Mouse (Mus musculus): ENCODE measurements at regions not wholly inside any gene's neighbourhood (a gene's known extent, or its start where the extent isn't known, plus 50 kb on each side); places are given as distances from the start of the nearest gene placed in this dataset.

DNA sequence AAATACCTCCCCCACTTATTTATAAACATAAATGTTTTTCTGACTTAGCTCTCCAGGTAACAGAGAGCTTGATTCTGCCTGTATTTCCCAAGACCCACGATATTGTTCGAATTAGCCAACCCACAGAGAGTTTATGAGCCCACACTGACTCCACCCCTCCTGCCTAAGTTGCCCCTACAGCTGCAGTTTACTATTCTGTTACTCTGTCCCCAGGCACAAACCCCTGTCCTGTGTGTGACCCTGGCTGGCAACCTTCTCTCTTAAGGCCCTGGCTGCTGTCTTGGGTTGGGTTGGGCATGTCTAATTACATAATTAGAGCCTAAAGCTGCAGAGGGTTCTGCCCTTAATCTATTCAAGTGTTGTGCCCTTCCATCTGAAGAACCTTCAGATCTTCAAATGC is 116.4 kb upstream of the Adra1d start:
- no peak overlapping the region for H3K9ac ChIP-seq (ENCODE audit: low read length)
- no peak for ATAC-seq (ENCODE audit: low FRiP score, low TSS enrichment)
- H3K36me3 ChIP-seq (ENCODE audit: control insufficient read depth, insufficient read depth, low read length) = no peaks in the 10 kb centered on the region
- no peak overlapping the region for H3K4me3 ChIP-seq (ENCODE audit: low read depth, low read length)
- no peak overlapping the region for H3K4me2 ChIP-seq (replicated peaks; ENCODE audit: low read depth)
- no peak for DNase-seq (ENCODE audit: low spot score)
- WGBS = 88% methylated on average over 2 of the region's 2 CpGs
- no peaks in the 10 kb centered on the region for H3K9me3 ChIP-seq (ENCODE audit: control insufficient read depth, low read length)
- no peak for TF ChIP-seq CTCF (IDR thresholded peaks at IDR 0.05; ENCODE audit: low read depth)
- no peak for TF ChIP-seq EP300 (optimal IDR thresholded peaks at IDR 0.05)
- no peaks in the 10 kb centered on the region for H3K4me1 ChIP-seq (replicated peaks; ENCODE audit: control insufficient read depth, insufficient read depth)
- no peaks in the 10 kb centered on the region for H3K27me3 ChIP-seq (ENCODE audit: control insufficient read depth, insufficient read depth, low read length)
- H3K27ac ChIP-seq (replicated peaks) = no peak overlapping the region

DNA sequence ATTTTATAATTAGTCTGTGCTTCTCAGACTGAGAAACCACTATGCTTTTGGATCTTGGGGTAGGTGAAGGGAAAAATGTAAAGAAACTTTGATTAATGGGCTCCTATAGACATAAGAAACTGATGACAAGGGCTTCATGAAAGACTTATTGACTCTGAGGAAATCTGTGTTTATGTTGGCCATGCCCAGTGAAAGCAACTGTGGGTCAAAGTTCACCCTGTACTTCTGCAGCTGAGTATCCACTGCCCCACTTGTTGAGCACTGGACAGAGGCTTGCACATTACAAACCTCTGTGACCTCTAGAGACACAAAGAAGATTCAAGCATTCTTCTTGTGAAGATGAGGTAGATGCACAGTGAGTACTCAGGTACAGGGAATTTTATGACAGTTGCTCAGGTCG is 114.7 kb upstream of the Adra1d start:
- no peak overlapping the region for H3K9ac ChIP-seq (ENCODE audit: low read length)
- no peak for ATAC-seq (ENCODE audit: low FRiP score, low TSS enrichment)
- H3K4me1 ChIP-seq (replicated peaks; ENCODE audit: control insufficient read depth, insufficient read depth) = no peaks in the 10 kb centered on the region
- no peak overlapping the region for H3K4me3 ChIP-seq (ENCODE audit: low read depth, low read length)
- no peaks in the 10 kb centered on the region for H3K36me3 ChIP-seq (ENCODE audit: control insufficient read depth, insufficient read depth, low read length)
- H3K4me2 ChIP-seq (replicated peaks; ENCODE audit: low read depth) = no peak overlapping the region
- 76% methylated on average over 1 of the region's 1 CpGs for WGBS
- no peak overlapping the region for H3K27ac ChIP-seq (replicated peaks)
- H3K27me3 ChIP-seq (ENCODE audit: control insufficient read depth, insufficient read depth, low read length) = no peaks in the 10 kb centered on the region
- TF ChIP-seq CTCF (IDR thresholded peaks at IDR 0.05; ENCODE audit: low read depth) = no peak
- no peak for TF ChIP-seq EP300 (optimal IDR thresholded peaks at IDR 0.05)
- no peaks in the 10 kb centered on the region for H3K9me3 ChIP-seq (ENCODE audit: control insufficient read depth, low read length)
- no peak for DNase-seq (ENCODE audit: low spot score)

DNA sequence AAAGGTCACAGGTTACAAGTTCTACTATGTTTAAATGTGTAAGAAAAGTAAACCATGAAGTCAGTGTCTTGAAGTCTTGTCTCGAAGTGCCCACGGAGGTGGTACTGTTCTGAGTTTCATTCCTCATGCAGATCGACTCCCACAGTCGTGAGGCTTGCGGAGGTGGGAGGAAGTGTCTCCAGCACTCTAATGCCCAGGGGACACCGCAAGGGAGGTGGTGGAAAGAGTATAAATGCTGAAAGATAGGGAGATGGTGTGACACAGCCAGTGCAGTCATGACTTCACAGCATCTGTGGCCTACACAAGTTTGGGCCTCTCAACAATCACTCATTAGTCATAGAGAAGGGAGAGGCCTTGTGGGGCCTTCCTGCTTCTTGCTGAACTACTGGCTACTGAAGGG is 112.8 kb upstream of the Adra1d start:
- WGBS = 86% methylated on average over 6 of the region's 6 CpGs
- TF ChIP-seq CTCF (IDR thresholded peaks at IDR 0.05; ENCODE audit: low read depth) (no peak), EP300 (optimal IDR thresholded peaks at IDR 0.05) (no peak)

DNA sequence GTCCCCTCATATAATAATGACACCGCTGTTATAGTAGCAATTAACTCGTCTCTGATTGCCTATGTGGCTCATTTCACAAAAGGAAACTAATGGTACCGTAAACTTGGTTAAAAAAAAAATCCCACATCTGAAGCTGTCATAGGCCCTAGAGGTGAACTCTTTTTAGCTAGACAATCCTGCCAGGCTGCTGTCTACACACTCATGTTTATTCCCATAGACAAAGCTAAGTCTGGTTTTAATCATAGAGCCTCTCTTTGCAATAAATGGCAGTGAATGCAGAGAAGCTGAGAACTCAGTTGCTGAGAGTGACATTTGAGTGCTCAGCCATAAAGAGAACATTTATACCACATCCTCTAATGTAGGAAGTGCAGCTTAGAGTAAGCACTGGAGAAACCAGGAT is 111.3 kb upstream of the Adra1d start:
- WGBS = 68% methylated on average over 3 of the region's 3 CpGs
- Histone ChIP-seq H3K9me3 (ENCODE audit: control insufficient read depth, low read length) (no peaks in the 10 kb centered on the region), H3K9ac (ENCODE audit: low read length) (no peak overlapping the region), H3K4me1 (replicated peaks; ENCODE audit: control insufficient read depth, insufficient read depth) (no peaks in the 10 kb centered on the region), H3K27ac (replicated peaks) (no peak overlapping the region), H3K4me2 (replicated peaks; ENCODE audit: low read depth) (no peak overlapping the region), H3K4me3 (ENCODE audit: low read depth, low read length) (no peak overlapping the region), H3K36me3 (ENCODE audit: control insufficient read depth, insufficient read depth, low read length) (no peaks in the 10 kb centered on the region), H3K27me3 (ENCODE audit: control insufficient read depth, insufficient read depth, low read length) (no peaks in the 10 kb centered on the region)
- DNase-seq (ENCODE audit: low spot score) (no peak), ATAC-seq (ENCODE audit: low FRiP score, low TSS enrichment) (no peak)
- TF ChIP-seq CTCF (IDR thresholded peaks at IDR 0.05; ENCODE audit: low read depth) = no peak
- no peak for TF ChIP-seq EP300 (optimal IDR thresholded peaks at IDR 0.05)

More for the DNA sequence above, 112.8 kb upstream of the Adra1d start:
- H3K4me3 ChIP-seq (ENCODE audit: low read depth, low read length) = no peak overlapping the region
- no peak overlapping the region for H3K9ac ChIP-seq (ENCODE audit: low read length)
- no peaks in the 10 kb centered on the region for H3K27me3 ChIP-seq (ENCODE audit: control insufficient read depth, insufficient read depth, low read length)
- H3K27ac ChIP-seq (replicated peaks) = no peak overlapping the region
- ATAC-seq (ENCODE audit: low FRiP score, low TSS enrichment) (no peak), DNase-seq (ENCODE audit: low spot score) (no peak)
- H3K4me1 ChIP-seq (replicated peaks; ENCODE audit: control insufficient read depth, insufficient read depth) = no peaks in the 10 kb centered on the region
- no peaks in the 10 kb centered on the region for H3K9me3 ChIP-seq (ENCODE audit: control insufficient read depth, low read length)
- H3K4me2 ChIP-seq (replicated peaks; ENCODE audit: low read depth) = no peak overlapping the region
- H3K36me3 ChIP-seq (ENCODE audit: control insufficient read depth, insufficient read depth, low read length) = no peaks in the 10 kb centered on the region

DNA sequence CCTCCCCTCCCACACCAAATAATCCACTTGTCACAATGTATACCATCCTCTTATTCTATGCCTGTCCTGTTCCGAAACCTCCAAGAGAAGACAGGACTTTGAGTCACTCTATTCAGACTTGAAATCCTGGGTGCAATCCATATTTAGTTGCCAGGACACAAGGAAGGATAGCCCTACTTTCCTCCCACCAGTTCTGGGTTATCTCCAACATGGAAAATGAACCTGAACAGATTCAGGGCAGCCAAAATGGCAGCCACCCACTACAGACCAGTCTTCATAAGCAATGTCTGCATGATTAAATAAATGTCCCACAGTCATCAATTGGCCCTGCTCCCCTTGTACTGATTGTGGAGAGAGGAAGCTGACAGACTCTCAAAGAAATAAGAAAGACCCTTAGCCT is 110.6 kb upstream of the Adra1d start:
- DNase-seq (ENCODE audit: low spot score) = no peak
- ATAC-seq (ENCODE audit: low FRiP score, low TSS enrichment) = no peak
- WGBS = 100% methylated on average over 1 of the region's 1 CpGs

DNA sequence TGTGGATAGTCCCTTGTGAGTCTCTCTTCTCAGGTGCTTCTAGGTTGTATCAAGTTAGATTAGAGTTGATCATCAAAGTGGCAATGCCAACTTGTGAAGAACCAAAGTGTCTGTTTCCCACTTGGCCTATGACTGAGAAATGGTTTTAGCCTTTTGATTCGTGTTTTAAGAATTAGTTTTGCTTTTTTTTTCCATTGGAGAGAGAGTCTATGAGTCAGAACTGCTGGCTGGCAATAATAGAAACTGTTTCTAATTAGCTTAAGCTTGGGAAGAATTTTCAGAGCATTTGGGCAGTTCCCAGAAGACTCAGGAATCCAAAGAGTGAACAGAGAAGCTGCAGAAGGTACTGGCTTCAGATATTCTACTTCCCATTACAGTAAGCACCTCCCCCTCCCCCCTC is 110.1 kb upstream of the Adra1d start:
- DNase-seq (ENCODE audit: low spot score) (no peak), ATAC-seq (ENCODE audit: low FRiP score, low TSS enrichment) (no peak)
- H3K36me3 ChIP-seq (ENCODE audit: control insufficient read depth, insufficient read depth, low read length) = no peaks in the 10 kb centered on the region
- TF ChIP-seq CTCF (IDR thresholded peaks at IDR 0.05; ENCODE audit: low read depth) (no peak), EP300 (optimal IDR thresholded peaks at IDR 0.05) (no peak)
- no peaks in the 10 kb centered on the region for H3K9me3 ChIP-seq (ENCODE audit: control insufficient read depth, low read length)
- 29% methylated on average over 1 of the region's 1 CpGs for WGBS
- no peak overlapping the region for H3K4me3 ChIP-seq (ENCODE audit: low read depth, low read length)
- no peak overlapping the region for H3K9ac ChIP-seq (ENCODE audit: low read length)
- H3K27me3 ChIP-seq (ENCODE audit: control insufficient read depth, insufficient read depth, low read length) = no peaks in the 10 kb centered on the region
- no peak overlapping the region for H3K4me2 ChIP-seq (replicated peaks; ENCODE audit: low read depth)
- H3K4me1 ChIP-seq (replicated peaks; ENCODE audit: control insufficient read depth, insufficient read depth) = no peaks in the 10 kb centered on the region
- no peak overlapping the region for H3K27ac ChIP-seq (replicated peaks)

More for the DNA sequence above, 110.6 kb upstream of the Adra1d start:
- no peaks in the 10 kb centered on the region for H3K4me1 ChIP-seq (replicated peaks; ENCODE audit: control insufficient read depth, insufficient read depth)
- no peak overlapping the region for H3K27ac ChIP-seq (replicated peaks)
- H3K4me2 ChIP-seq (replicated peaks; ENCODE audit: low read depth) = no peak overlapping the region
- H3K9me3 ChIP-seq (ENCODE audit: control insufficient read depth, low read length) = no peaks in the 10 kb centered on the region
- H3K27me3 ChIP-seq (ENCODE audit: control insufficient read depth, insufficient read depth, low read length) = no peaks in the 10 kb centered on the region
- TF ChIP-seq CTCF (IDR thresholded peaks at IDR 0.05; ENCODE audit: low read depth) (no peak), EP300 (optimal IDR thresholded peaks at IDR 0.05) (no peak)
- H3K36me3 ChIP-seq (ENCODE audit: control insufficient read depth, insufficient read depth, low read length) = no peaks in the 10 kb centered on the region
- H3K9ac ChIP-seq (ENCODE audit: low read length) = no peak overlapping the region
- no peak overlapping the region for H3K4me3 ChIP-seq (ENCODE audit: low read depth, low read length)

Measured in stomach, postnatal 0 days (tissue).